Mouse (Mus musculus): ENCODE measurements around the gene Fam222b.
A peak's percentile ranks its signal among the peaks of the same experiment; 100 is the strongest.
"Not testable (repeated sequence)": the region's sequence is repeated elsewhere in the genome, so short reads cannot be mapped to it uniquely, and the experiment has no call there.

The Fam222b gene

GRCm38 (mm10) chr11:78094504-78095143 is at the start of gene Fam222b:
Fam222b (plus strand) TSS chr11:78094660.
- DNase-seq = peak; percentile 93

- peak; percentile 91 for DNase-seq
These were observed 49.7 kb upstream of the Fam222b start for GRCm38 (mm10) chr11:78044758-78045251.

GRCm38 (mm10) chr11:78048637-78049036 is 45.8 kb upstream of the Fam222b start:
- DNase-seq = not testable (repeated sequence)

- no peak for DNase-seq
These were observed 41.4 kb upstream of the Fam222b start for GRCm38 (mm10) chr11:78053078-78053477.

- DNase-seq = no peak
These were observed 37.5 kb upstream of the Fam222b start for GRCm38 (mm10) chr11:78056946-78057345.

- DNase-seq = peak; percentile 61
These were observed 34.4 kb upstream of the Fam222b start for GRCm38 (mm10) chr11:78059833-78060757.

GRCm38 (mm10) chr11:78062563-78062962 is 31.9 kb upstream of the Fam222b start:
- DNase-seq = no peak

GRCm38 (mm10) chr11:78065906-78066305 is 28.6 kb upstream of the Fam222b start:
- DNase-seq = no peak

- DNase-seq = no peak
These were observed 27.8 kb upstream of the Fam222b start for GRCm38 (mm10) chr11:78066641-78067040.

- no peak for DNase-seq
These were observed 26.9 kb upstream of the Fam222b start for GRCm38 (mm10) chr11:78067566-78067965.

GRCm38 (mm10) chr11:78069130-78069529 is 25.3 kb upstream of the Fam222b start:
- no peak for DNase-seq

- no peak for DNase-seq
These were observed 24.8 kb upstream of the Fam222b start for GRCm38 (mm10) chr11:78069646-78070045.

GRCm38 (mm10) chr11:78071938-78072337 is 22.5 kb upstream of the Fam222b start:
- no peak for DNase-seq

GRCm38 (mm10) chr11:78072425-78073130 is 21.9 kb upstream of the Fam222b start:
- no peak for DNase-seq

GRCm38 (mm10) chr11:78073577-78074276 is 20.7 kb upstream of the Fam222b start:
- no peak for DNase-seq

GRCm38 (mm10) chr11:78074277-78074652 is 20.2 kb upstream of the Fam222b start:
- DNase-seq = no peak

GRCm38 (mm10) chr11:78074666-78075065 is 19.8 kb upstream of the Fam222b start:
- DNase-seq = no peak

- peak; percentile 82 for DNase-seq
These were observed 14.2 kb upstream of the Fam222b start, which contains the start of gene Eral1 for GRCm38 (mm10) chr11:78079961-78080921. Eral1 (minus strand) TSS chr11:78080383.

- DNase-seq = no peak
These were observed 10.9 kb upstream of the Fam222b start for GRCm38 (mm10) chr11:78083595-78083994.

- DNase-seq = no peak
These were observed 7.5 kb upstream of the Fam222b start for GRCm38 (mm10) chr11:78086925-78087479.

- no peak for DNase-seq
These were observed 6.6 kb upstream of the Fam222b start for GRCm38 (mm10) chr11:78087756-78088281.

Data from cerebellum, adult 9-10 months (tissue).